Comparison of ENCODE assay signal across 8 mouse cellular contexts in the genomic region with DNA sequence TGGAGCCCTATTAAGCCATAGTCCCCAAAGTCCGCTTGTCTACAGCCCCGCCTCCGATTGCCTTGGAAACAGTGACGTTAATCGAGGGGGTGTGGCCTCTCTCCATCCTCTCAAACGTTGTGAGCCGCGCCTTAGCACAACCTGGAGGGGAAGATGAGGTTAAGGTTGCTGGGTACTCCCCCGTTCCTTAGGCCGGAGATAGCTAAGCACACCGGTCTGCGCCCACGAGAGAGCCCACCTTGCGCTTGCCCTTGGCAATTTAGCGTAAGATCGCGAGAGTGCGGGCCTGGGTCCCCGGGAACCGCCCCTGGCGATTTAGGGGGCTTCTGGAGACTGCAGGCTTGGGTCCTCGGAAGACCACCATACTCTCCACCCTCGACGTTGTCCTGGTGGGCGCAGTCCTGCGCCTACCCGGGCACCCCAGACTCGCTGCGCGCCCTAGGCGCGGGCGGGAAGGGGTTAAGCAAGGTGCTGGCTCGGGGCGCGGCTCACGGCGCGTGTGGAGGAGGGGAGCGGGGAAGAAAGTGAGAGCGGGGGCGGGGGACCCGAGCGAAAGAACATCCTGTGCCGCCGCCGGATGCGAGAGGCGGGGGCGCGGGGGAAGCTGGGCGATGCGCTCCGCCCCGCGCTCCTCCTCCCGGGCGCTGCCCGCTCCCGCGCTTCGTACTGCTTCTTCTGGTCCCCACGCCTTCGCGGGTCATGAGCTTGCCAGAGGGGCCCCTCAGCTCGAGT. TPM values are rescaled to one million over a fixed set of nuclear protein-coding genes. Genes with fewer than 3 reads are reported as not detected.
DNase-seq lines count a peak whose midpoint lies in the region; ATAC-seq and TF ChIP-seq lines count a peak whose summit lies in the region.

No protein-coding gene starts in this region.

- H3K36me3 ChIP-seq in MEL (ENCODE audit: control insufficient read depth in 1 of 2, insufficient read depth in 2 of 2, low read length in 2 of 2), result peaks cover 0 to 25% of the 10 kb centered on the region in 2 experiments; a peak in 2 of 4 replicates
- H3K36me3 ChIP-seq in hindbrain, embryonic 11.5 days (ENCODE audit: control insufficient read depth, insufficient read depth, low read length), result no peaks in the 10 kb centered on the region
- H3K36me3 ChIP-seq in lung, embryonic 16.5 days (ENCODE audit: control insufficient read depth, insufficient read depth, low read length), result no peaks in the 10 kb centered on the region
- no peaks in the 10 kb centered on the region for H3K36me3 ChIP-seq in thymus, adult 2 months (ENCODE audit: control insufficient read depth, insufficient read depth, low read length)

- no peaks in the 10 kb centered on the region for H3K27me3 ChIP-seq in MEL (ENCODE audit: control insufficient read depth in 1 of 2, insufficient read depth in 2 of 2, low read length in 2 of 2)
- H3K27me3 ChIP-seq in cerebellum, adult 2 months (ENCODE audit: control insufficient read depth, insufficient read depth, low read length), result no peaks in the 10 kb centered on the region
- H3K27me3 ChIP-seq in hindbrain, embryonic 11.5 days (ENCODE audit: control insufficient read depth, insufficient read depth, low read length), result peaks cover 15% of the 10 kb centered on the region; the same call in 1 of the 2 replicates
- no peaks in the 10 kb centered on the region; the same call in 1 of the 2 replicates for H3K27me3 ChIP-seq in lung, embryonic 16.5 days (ENCODE audit: control insufficient read depth, insufficient read depth, low read depth, low read length)
- H3K27me3 ChIP-seq in thymus, adult 2 months (ENCODE audit: control insufficient read depth, insufficient read depth, low read length), result no peaks in the 10 kb centered on the region

- peak; percentile 94 for DNase-seq in MEL (ENCODE audit: low read depth, low spot score)
- DNase-seq in cerebellum, adult 2 months, result peak; percentile 95 to 97
- DNase-seq in frontal cortex, adult 2 months (ENCODE audit: extremely low spot score in 1 of 2, low spot score in 1 of 2), result peak; percentile 92 to 97
- DNase-seq in hindbrain, embryonic 11.5 days (ENCODE audit: low spot score), result peak; percentile 89
- DNase-seq in layer of hippocampus, adult 9-11 months, result peak; percentile 94
- DNase-seq in ovary, adult 18-20 months (ENCODE audit: low spot score), result peak; percentile 83
- DNase-seq in thymus, adult 2 months, result peak; percentile 96

- H3K27ac ChIP-seq in MEL (ENCODE audit: control insufficient read depth, low read depth, low read length), result peak overlapping the region; percentile 93
- H3K27ac ChIP-seq in cerebellum, adult 2 months (ENCODE audit: insufficient read depth, low read length), result peak overlapping the region; percentile 93
- peak overlapping the region; percentile 67; the same call in 1 of the 2 replicates for H3K27ac ChIP-seq in hindbrain, embryonic 11.5 days (ENCODE audit: low read depth, low read length)
- peak overlapping the region; percentile 89 for H3K27ac ChIP-seq in lung, embryonic 16.5 days (ENCODE audit: low read length)
- peak overlapping the region; percentile 90 for H3K27ac ChIP-seq in thymus, adult 2 months (ENCODE audit: control insufficient read depth, insufficient read depth, low read length)

- TF ChIP-seq POLR2A in MEL (IDR thresholded peaks at IDR 0.05; ENCODE audit: control insufficient read depth in 1 of 2, insufficient read depth in 1 of 2, low read depth in 1 of 2, low read length in 2 of 2, poor library complexity in 1 of 2), result peak in 1 of 2 experiments; percentile 66; a peak in 2 of 4 replicates
- TF ChIP-seq POLR2A in cerebellum, adult 2 months (IDR thresholded peaks at IDR 0.05; ENCODE audit: borderline replicate concordance, insufficient read depth, low read length), result peak; percentile 95
- TF ChIP-seq POLR2A in thymus, adult 2 months (IDR thresholded peaks at IDR 0.05; ENCODE audit: control insufficient read depth, extremely low read depth, insufficient read depth, low read length, poor library complexity), result peak; percentile 92

- H3K4me2 ChIP-seq in hindbrain, embryonic 11.5 days (replicated peaks; ENCODE audit: low read depth, low read length), result peak overlapping the region; percentile 89
- H3K4me2 ChIP-seq in lung, embryonic 16.5 days (ENCODE audit: low read depth, low read length), result peak overlapping the region; percentile 84

- under 1% methylated on average over 66 of the region's 66 CpGs for WGBS in cerebellum, adult 2 months
- WGBS in hindbrain, embryonic 11.5 days, result under 1% methylated on average over 48 of the region's 66 CpGs
- under 1% methylated on average over 58 of the region's 66 CpGs for WGBS in lung, embryonic 16.5 days
- under 1% methylated on average over 66 of the region's 66 CpGs for WGBS in thymus, adult 2 months

- TF ChIP-seq CTCF in MEL (IDR thresholded peaks at IDR 0.05 in 2 of 3, conservative IDR thresholded peaks at IDR 0.05 in 1 of 3; ENCODE audit: control insufficient read depth in 1 of 3, insufficient read depth in 1 of 3, low read depth in 2 of 3, low read length in 3 of 3, poor library complexity in 1 of 3, severe bottlenecking in 1 of 3), result no peak
- no peak for TF ChIP-seq CTCF in cerebellum, adult 2 months (IDR thresholded peaks at IDR 0.05; ENCODE audit: borderline replicate concordance, insufficient read depth, low read depth, low read length)
- peak; percentile 27; the same call in 1 of the 2 replicates for TF ChIP-seq CTCF in thymus, adult 2 months (IDR thresholded peaks at IDR 0.05; ENCODE audit: borderline replicate concordance, control insufficient read depth, extremely low read depth, insufficient read depth, low read length, poor library complexity)

- H3K9me3 ChIP-seq in MEL (replicated peaks; ENCODE audit: insufficient read depth, low read length), result no peaks in the 10 kb centered on the region
- no peaks in the 10 kb centered on the region for H3K9me3 ChIP-seq in hindbrain, embryonic 11.5 days (ENCODE audit: control insufficient read depth, low read length)
- H3K9me3 ChIP-seq in lung, embryonic 16.5 days (ENCODE audit: control insufficient read depth, low read length), result no peaks in the 10 kb centered on the region

- peak overlapping the region; percentile 61 to 63 for H3K4me3 ChIP-seq in MEL (ENCODE audit: control insufficient read depth in 1 of 2, insufficient read depth in 1 of 2, low read depth in 2 of 2, low read length in 2 of 2)
- peak overlapping the region; percentile 91 for H3K4me3 ChIP-seq in cerebellum, adult 2 months (replicated peaks; ENCODE audit: insufficient read depth, low read depth, low read length)
- H3K4me3 ChIP-seq in hindbrain, embryonic 11.5 days (ENCODE audit: low read depth, low read length), result peak overlapping the region; percentile 62
- H3K4me3 ChIP-seq in lung, embryonic 16.5 days (ENCODE audit: low read length), result peak overlapping the region; percentile 61
- peak overlapping the region; percentile 70 for H3K4me3 ChIP-seq in thymus, adult 2 months (ENCODE audit: control insufficient read depth, insufficient read depth, low read length)

- H3K9ac ChIP-seq in MEL (ENCODE audit: control insufficient read depth, low read depth, low read length, poor library complexity, severe bottlenecking), result peak overlapping the region; percentile 94
- peak overlapping the region; percentile 72 for H3K9ac ChIP-seq in hindbrain, embryonic 11.5 days (ENCODE audit: low read depth, low read length)
- peak overlapping the region; percentile 71 for H3K9ac ChIP-seq in lung, embryonic 16.5 days (ENCODE audit: low read length)

- peaks cover 5% of the 10 kb centered on the region; the same call in 1 of the 2 replicates for H3K79me2 ChIP-seq in MEL (ENCODE audit: control insufficient read depth, insufficient read depth, low read length, poor library complexity)

- H3K4me1 ChIP-seq in MEL (ENCODE audit: control insufficient read depth in 1 of 2, insufficient read depth in 2 of 2, low read length in 2 of 2), result peaks cover 8 to 34% of the 10 kb centered on the region in 2 experiments; a peak in 3 of 4 replicates
- peaks cover 4% of the 10 kb centered on the region; the same call in 1 of the 2 replicates for H3K4me1 ChIP-seq in cerebellum, adult 2 months (ENCODE audit: control insufficient read depth, insufficient read depth, low read length)
- H3K4me1 ChIP-seq in hindbrain, embryonic 11.5 days (replicated peaks; ENCODE audit: control insufficient read depth, insufficient read depth, low read length), result 0 out of 2 replicates have a peak, but pooled peaks cover 5% of the 10 kb centered on the region
- H3K4me1 ChIP-seq in lung, embryonic 16.5 days (replicated peaks; ENCODE audit: control insufficient read depth, insufficient read depth, low read length), result peaks cover 27% of the 10 kb centered on the region
- peaks cover 56% of the 10 kb centered on the region for H3K4me1 ChIP-seq in thymus, adult 2 months (replicated peaks; ENCODE audit: control insufficient read depth, insufficient read depth, low read length)

- peak in 1 of 2 experiments; percentile 69; a peak in 2 of 4 replicates for TF ChIP-seq EP300 in MEL (IDR thresholded peaks at IDR 0.05; ENCODE audit: low read depth in 1 of 2, low read length in 2 of 2)

- peak; percentile 81 for ATAC-seq in hindbrain, embryonic 11.5 days (ENCODE audit: low FRiP score)
- peak; percentile 85 for ATAC-seq in lung, embryonic 16.5 days (ENCODE audit: low read depth)

- TF ChIP-seq RAD21 in MEL (IDR thresholded peaks at IDR 0.05; ENCODE audit: low read depth, low read length), result no peak

RNA-seq across cellular contexts. Expression of gene Fkbp5, which starts 5.5 kb away (rescaled TPM):
- total RNA-seq in MEL (2012; rRNA removed), result 16.5 and 16.6 TPM in 2 replicates
- polyA plus RNA-seq in MEL (2012; ENCODE audit: insufficient read depth in 1 of 2, insufficient read length in 2 of 2, low read depth in 1 of 2, low replicate concordance in 2 of 2, missing spikeins in 1 of 2), result 100 to 1,000 TPM in 1 of 2 experiments, 10 to 100 TPM in 1; 44.3 to 184 TPM
- 8.6 and 8.9 TPM in 2 replicates for polyA plus RNA-seq in cerebellum, adult 2 months (2012; rRNA removed)
- polyA plus RNA-seq in frontal cortex, adult 2 months (2012; rRNA removed), result 16.3 and 18.9 TPM in 2 replicates
- 11.9 and 12.1 TPM in 2 replicates for polyA plus RNA-seq in hindbrain, embryonic 11.5 days (2014; fragmentation: Nextera tagmentation; extraction: Ambion mirVana)
- polyA plus RNA-seq in lung, embryonic 16.5 days (2015; fragmentation: Nextera tagmentation; extraction: Ambion mirVana), result 38.5 and 43.8 TPM in 2 replicates
- 157 and 179 TPM in 2 replicates for polyA plus RNA-seq in thymus, adult 2 months (2012; rRNA removed)

RNA-seq across cellular contexts. Expression of gene Armc12, which starts 7.8 kb away (rescaled TPM):
- total RNA-seq in MEL (2012; rRNA removed), result not detected in 2 replicates
- polyA plus RNA-seq in MEL (2012; ENCODE audit: insufficient read depth in 1 of 2, insufficient read length in 2 of 2, low read depth in 1 of 2, low replicate concordance in 2 of 2, missing spikeins in 1 of 2), result under 1 TPM in 1 of 2 experiments, not detected in 1; 0.15 TPM
- polyA plus RNA-seq in cerebellum, adult 2 months (2012; rRNA removed), result not detected in 2 replicates
- polyA plus RNA-seq in frontal cortex, adult 2 months (2012; rRNA removed), result not detected in 2 replicates
- polyA plus RNA-seq in hindbrain, embryonic 11.5 days (2014; fragmentation: Nextera tagmentation; extraction: Ambion mirVana), result not detected in 2 replicates
- polyA plus RNA-seq in lung, embryonic 16.5 days (2015; fragmentation: Nextera tagmentation; extraction: Ambion mirVana), result not detected in 2 replicates
- polyA plus RNA-seq in thymus, adult 2 months (2012; rRNA removed), result 0.33 and 0.58 TPM in 2 replicates

RNA-seq across cellular contexts. Expression of gene Clpsl2, which starts 26.4 kb away (rescaled TPM):
- not detected in 2 replicates for total RNA-seq in MEL (2012; rRNA removed)
- not detected for polyA plus RNA-seq in MEL (2012; ENCODE audit: insufficient read depth in 1 of 2, insufficient read length in 2 of 2, low read depth in 1 of 2, low replicate concordance in 2 of 2, missing spikeins in 1 of 2)
- not detected in 2 replicates for polyA plus RNA-seq in cerebellum, adult 2 months (2012; rRNA removed)
- not detected in 2 replicates for polyA plus RNA-seq in frontal cortex, adult 2 months (2012; rRNA removed)
- not detected in 2 replicates for polyA plus RNA-seq in hindbrain, embryonic 11.5 days (2014; fragmentation: Nextera tagmentation; extraction: Ambion mirVana)
- polyA plus RNA-seq in lung, embryonic 16.5 days (2015; fragmentation: Nextera tagmentation; extraction: Ambion mirVana), result not detected in 2 replicates
- not detected in 2 replicates for polyA plus RNA-seq in thymus, adult 2 months (2012; rRNA removed)

RNA-seq across cellular contexts. Expression of gene Clps, which starts 37.8 kb away (rescaled TPM):
- total RNA-seq in MEL (2012; rRNA removed), result not detected in 2 replicates
- polyA plus RNA-seq in MEL (2012; ENCODE audit: insufficient read depth in 1 of 2, insufficient read length in 2 of 2, low read depth in 1 of 2, low replicate concordance in 2 of 2, missing spikeins in 1 of 2), result not detected
- polyA plus RNA-seq in cerebellum, adult 2 months (2012; rRNA removed), result 0.28 TPM in 1 of 2 replicates, not detected in the other
- polyA plus RNA-seq in frontal cortex, adult 2 months (2012; rRNA removed), result 0.18 TPM in 1 of 2 replicates, not detected in the other
- polyA plus RNA-seq in hindbrain, embryonic 11.5 days (2014; fragmentation: Nextera tagmentation; extraction: Ambion mirVana), result not detected in 2 replicates
- polyA plus RNA-seq in lung, embryonic 16.5 days (2015; fragmentation: Nextera tagmentation; extraction: Ambion mirVana), result 0.35 and 1.8 TPM in 2 replicates
- 1.3 and 5.4 TPM in 2 replicates for polyA plus RNA-seq in thymus, adult 2 months (2012; rRNA removed)

RNA-seq across cellular contexts. Expression of gene Lhfpl5, which starts 52.7 kb away (rescaled TPM):
- not detected in 2 replicates for total RNA-seq in MEL (2012; rRNA removed)
- under 1 TPM in 1 of 2 experiments, not detected in 1; 0.19 TPM for polyA plus RNA-seq in MEL (2012; ENCODE audit: insufficient read depth in 1 of 2, insufficient read length in 2 of 2, low read depth in 1 of 2, low replicate concordance in 2 of 2, missing spikeins in 1 of 2)
- 17.8 and 20.4 TPM in 2 replicates for polyA plus RNA-seq in cerebellum, adult 2 months (2012; rRNA removed)
- polyA plus RNA-seq in frontal cortex, adult 2 months (2012; rRNA removed), result 8.4 and 8.5 TPM in 2 replicates
- polyA plus RNA-seq in hindbrain, embryonic 11.5 days (2014; fragmentation: Nextera tagmentation; extraction: Ambion mirVana), result 2.0 and 2.2 TPM in 2 replicates
- 0.48 and 0.50 TPM in 2 replicates for polyA plus RNA-seq in lung, embryonic 16.5 days (2015; fragmentation: Nextera tagmentation; extraction: Ambion mirVana)
- 0.24 and 0.27 TPM in 2 replicates for polyA plus RNA-seq in thymus, adult 2 months (2012; rRNA removed)

Comparison
In these comparisons a context has a peak if more than half of its experiments do, and no peak if none do; other contexts are left out.
1. Peak in every context shown above with its lines: DNase-seq, ATAC-seq, H3K4me3 ChIP-seq and H3K27ac ChIP-seq.